In genomic region chr6:84500255-84500886, GRCm38 (mm10) we compare ENCODE assay signal across 26 mouse cellular contexts.
DNase-seq lines count a peak whose midpoint lies in the region; ATAC-seq and TF ChIP-seq lines count a peak whose summit lies in the region.
"Had no signal": no experiment of that assay in that cellular context is flagged by ENCODE, and none has a peak within 500 bp of the region (broad histone marks: within the 10 kb centered on the region; RNA-seq: fewer than 3 reads in every experiment).

No protein-coding gene starts in this region.

- H3K27ac ChIP-seq in intestine, postnatal 0 days (ENCODE audit: low read depth, low read length) = no peak overlapping the region
- no peak overlapping the region for H3K27ac ChIP-seq in liver, embryonic 16.5 days (ENCODE audit: low read length)
- no peak overlapping the region for H3K27ac ChIP-seq in hindbrain, embryonic 16.5 days (ENCODE audit: low read depth, low read length)
- H3K27ac ChIP-seq: embryonic facial prominence, embryonic 15.5 days; hindbrain, embryonic 10.5 days; layer of hippocampus, adult 2 months; limb, embryonic 12.5 days; midbrain, embryonic 15.5 days had no signal

- H3K9ac ChIP-seq in intestine, postnatal 0 days (ENCODE audit: low read depth, low read length) = no peak overlapping the region
- no peak overlapping the region for H3K9ac ChIP-seq in liver, embryonic 16.5 days (ENCODE audit: low read depth, low read length)
- no peak overlapping the region for H3K9ac ChIP-seq in hindbrain, embryonic 16.5 days (ENCODE audit: low read depth, low read length)
- H3K9ac ChIP-seq: embryonic facial prominence, embryonic 15.5 days; limb, embryonic 12.5 days; lung, embryonic 14.5 days; midbrain, embryonic 15.5 days had no signal

- H3K9me3 ChIP-seq in intestine, postnatal 0 days (ENCODE audit: control insufficient read depth) = no peaks in the 10 kb centered on the region
- H3K9me3 ChIP-seq in liver, embryonic 16.5 days (replicated peaks; ENCODE audit: control insufficient read depth, low read length) = no peaks in the 10 kb centered on the region
- no peaks in the 10 kb centered on the region for H3K9me3 ChIP-seq in hindbrain, embryonic 16.5 days (ENCODE audit: control insufficient read depth, low read length)
- H3K9me3 ChIP-seq: embryonic facial prominence, embryonic 15.5 days; hindbrain, embryonic 10.5 days; limb, embryonic 12.5 days; midbrain, embryonic 15.5 days had no signal

- 0 out of 2 replicates have a peak overlapping the region, but pooled peaks have one; percentile 3 for H3K4me2 ChIP-seq in intestine, postnatal 0 days (replicated peaks; ENCODE audit: low read depth)
- no peak overlapping the region for H3K4me2 ChIP-seq in liver, embryonic 16.5 days (ENCODE audit: low read depth, low read length)
- H3K4me2 ChIP-seq in hindbrain, embryonic 16.5 days (ENCODE audit: low read length) = no peak overlapping the region
- H3K4me2 ChIP-seq: embryonic facial prominence, embryonic 15.5 days; heart, embryonic 11.5 days; limb, embryonic 12.5 days; lung, embryonic 14.5 days; midbrain, embryonic 15.5 days had no signal

- no peak for TF ChIP-seq CTCF in intestine, postnatal 0 days (IDR thresholded peaks at IDR 0.05; ENCODE audit: low read depth)

- ATAC-seq in intestine, postnatal 0 days = no peak
- ATAC-seq in liver, embryonic 16.5 days (ENCODE audit: low read depth) = 0 out of 2 replicates have a peak, but pooled peaks have one; percentile 13
- ATAC-seq in hindbrain, embryonic 16.5 days = no peak
- ATAC-seq: activated CD4-positive, CD25-positive, alpha-beta regulatory T cell, adult 4 months; CD4-positive, CD25-positive, alpha-beta regulatory T cell, adult 4 months; forebrain, embryonic 14.5 days; midbrain, embryonic 15.5 days; Patski had no signal

- no peaks in the 10 kb centered on the region for H3K4me1 ChIP-seq in intestine, postnatal 0 days (replicated peaks; ENCODE audit: control insufficient read depth, insufficient read depth, low read length)
- H3K4me1 ChIP-seq in liver, embryonic 16.5 days (ENCODE audit: control insufficient read depth, low read depth, low read length) = peaks cover 5% of the 10 kb centered on the region
- no peaks in the 10 kb centered on the region for H3K4me1 ChIP-seq in hindbrain, embryonic 16.5 days (ENCODE audit: control insufficient read depth, insufficient read depth, low read depth, low read length)
- H3K4me1 ChIP-seq: midbrain, embryonic 15.5 days had no signal

- no peaks in the 10 kb centered on the region for H3K27me3 ChIP-seq in intestine, postnatal 0 days (replicated peaks; ENCODE audit: control insufficient read depth, insufficient read depth, low read length)
- H3K27me3 ChIP-seq in liver, embryonic 16.5 days (ENCODE audit: control insufficient read depth, insufficient read depth, low read depth, low read length) = no peaks in the 10 kb centered on the region
- H3K27me3 ChIP-seq in hindbrain, embryonic 16.5 days (replicated peaks; ENCODE audit: control insufficient read depth, insufficient read depth, low read length) = no peaks in the 10 kb centered on the region
- H3K27me3 ChIP-seq: embryonic facial prominence, embryonic 15.5 days; midbrain, embryonic 15.5 days had no signal

- H3K36me3 ChIP-seq in intestine, postnatal 0 days (ENCODE audit: control insufficient read depth, insufficient read depth) = no peaks in the 10 kb centered on the region
- H3K36me3 ChIP-seq in liver, embryonic 16.5 days (ENCODE audit: control insufficient read depth, insufficient read depth) = no peaks in the 10 kb centered on the region
- no peaks in the 10 kb centered on the region for H3K36me3 ChIP-seq in hindbrain, embryonic 16.5 days (ENCODE audit: control insufficient read depth, insufficient read depth, low read length)
- H3K36me3 ChIP-seq: embryonic facial prominence, embryonic 15.5 days; hindbrain, embryonic 10.5 days; limb, embryonic 12.5 days; midbrain, embryonic 15.5 days had no signal

- DNase-seq in ES-CJ7 (ENCODE audit: low read depth, low spot score) = peak; percentile 12
- peak; percentile 25 for DNase-seq in c-Kit-positive CD71-positive TER-119-negative erythroid progenitor cells, embryonic 14.5 days (ENCODE audit: low read depth)
- no peak for DNase-seq in lung, postnatal 10 days
- DNase-seq in spleen, adult 18-20 months = no peak
- DNase-seq in urinary bladder, postnatal 36 days (ENCODE audit: low spot score in 2 of 2) = no peak
- DNase-seq: adrenal gland, adult 8-10 months; cerebellum, adult 2 months; cerebellum, postnatal 36 days; gastrocnemius, postnatal 10 days; kidney, postnatal 25 days; lung, embryonic 14.5 days; lung, postnatal 36 days; right cerebral cortex, adult 18-20 months had no signal

- no peak overlapping the region for H3K4me3 ChIP-seq in intestine, postnatal 0 days (ENCODE audit: low read depth, low read length)
- no peak overlapping the region for H3K4me3 ChIP-seq in liver, embryonic 16.5 days (ENCODE audit: low read depth, low read length)
- no peak overlapping the region for H3K4me3 ChIP-seq in hindbrain, embryonic 16.5 days (ENCODE audit: low read length)
- H3K4me3 ChIP-seq: embryonic facial prominence, embryonic 15.5 days; hindbrain, embryonic 10.5 days; layer of hippocampus, adult 2 months; limb, embryonic 12.5 days; midbrain, embryonic 15.5 days had no signal

- 33% methylated on average over 13 of the region's 13 CpGs for WGBS in intestine, postnatal 0 days
- WGBS in liver, embryonic 16.5 days (ENCODE audit: insufficient replicate concordance) = 23% methylated on average over 13 of the region's 13 CpGs
- WGBS in hindbrain, embryonic 16.5 days = 42% methylated on average over 13 of the region's 13 CpGs

Comparison
In these comparisons a context has a peak if more than half of its experiments do, and no peak if none do; other contexts are left out.
1. DNase-seq: peak in ES-CJ7 (single experiment) and c-Kit-positive CD71-positive TER-119-negative erythroid progenitor cells, embryonic 14.5 days (single experiment); none in lung, postnatal 10 days (single experiment), spleen, adult 18-20 months (0 of 2) and urinary bladder, postnatal 36 days (0 of 2).